Mouse (Mus musculus) bone marrow, adult 2 months (tissue): ENCODE data around the gene Sbf1. TPM values are rescaled to one million over a fixed set of nuclear protein-coding genes. Genes with fewer than 3 reads are reported as not detected.

Source experiments
- H3K27ac ChIP-seq: fragments of 200-500 bp; 2 replicates; pipeline ENCODE4 v1.5.1; 2012; ENCODE audit warnings: low read depth, mild to moderate bottlenecking, control low read depth, inconsistent platforms, low read length; ENCODE audit not compliant: control insufficient read depth, poor library complexity, insufficient read depth
- H3K4me1 ChIP-seq: fragments of 200-500 bp; 2 replicates; pipeline ENCODE4 v1.6.1; 2011; ENCODE audit warnings: low read length; ENCODE audit not compliant: control insufficient read depth, insufficient read depth
- H3K4me3 ChIP-seq: fragments of 200-500 bp; replicated peaks from 2 replicates; pipeline ENCODE3; 2011; ENCODE audit warnings: mild to moderate bottlenecking, low read depth, low read length, control low read depth; ENCODE audit not compliant: control insufficient read depth
- CTCF ChIP-seq: fragments of 200-500 bp; IDR thresholded peaks from 2 replicates; pipeline ENCODE4 v1.5.1; 2011; ENCODE audit warnings: low read length, control low read depth; ENCODE audit not compliant: control insufficient read depth, insufficient read depth
- POLR2A ChIP-seq: fragments of 200-500 bp; IDR thresholded peaks from 2 replicates; pipeline ENCODE4 v1.6.1; 2011; ENCODE audit warnings: low read depth, mild to moderate bottlenecking, control low read depth, low read length, borderline replicate concordance; ENCODE audit not compliant: control insufficient read depth
- WGBS: fragments of 180-500 bp; shearing (Covaris S2); methylation state at CpG from one replicate; pipeline ENCODE4 v1.1.7; 2018; 5-methylcytosine and 5-hydroxymethylcytosine counted together
- polyA plus RNA-seq: library from polyadenylated mRNA; stranded (reverse); fragments of >200 nt; gene quantifications from 2 replicates; pipeline ENCODE4 v1.2.4, GENCODE M21; 2011; ENCODE audit warnings: low replicate concordance; ENCODE audit not compliant: missing spikeins, insufficient read depth, insufficient read length

Gene Sbf1
- polyA plus RNA-seq, 1 experiment, result 160 TPM

GRCm38 (mm10) chr15:89285004-89285403 is 30.1 kb downstream of the Sbf1 start:
- H3K4me3 ChIP-seq, result no peak overlapping the region
- no peak for TF ChIP-seq CTCF
- TF ChIP-seq POLR2A, result no peak
- H3K4me1 ChIP-seq, result no peaks in the 10 kb centered on the region
- no peak overlapping the region for H3K27ac ChIP-seq

- Histone ChIP-seq H3K4me1 (no peaks in the 10 kb centered on the region), H3K4me3 (no peak overlapping the region), H3K27ac (no peak overlapping the region)
- TF ChIP-seq POLR2A (no peak), CTCF (no peak)
- WGBS, result 84% methylated on average over 2 of the region's 2 CpGs
These were observed 31.0 kb downstream of the Sbf1 start for GRCm38 (mm10) chr15:89284094-89284493.

GRCm38 (mm10) chr15:89282546-89282945 is 32.6 kb downstream of the Sbf1 start:
- no peaks in the 10 kb centered on the region for H3K4me1 ChIP-seq
- H3K27ac ChIP-seq, result no peak overlapping the region
- no peak overlapping the region for H3K4me3 ChIP-seq
- WGBS, result 92% methylated on average over 6 of the region's 6 CpGs
- TF ChIP-seq POLR2A (no peak), CTCF (no peak)

- Histone ChIP-seq H3K4me1 (no peaks in the 10 kb centered on the region), H3K27ac (no peak overlapping the region), H3K4me3 (no peak overlapping the region)
- TF ChIP-seq CTCF (no peak), POLR2A (no peak)
- WGBS, result 92% methylated on average over 4 of the region's 4 CpGs
These were observed 37.7 kb downstream of the Sbf1 start for GRCm38 (mm10) chr15:89277366-89277765.

GRCm38 (mm10) chr15:89275497-89275896 is 39.6 kb downstream of the Sbf1 start:
- Histone ChIP-seq H3K4me3 (no peak overlapping the region), H3K27ac (no peak overlapping the region), H3K4me1 (no peaks in the 10 kb centered on the region)
- 93% methylated on average over 3 of the region's 3 CpGs for WGBS
- TF ChIP-seq POLR2A, result no peak
- no peak for TF ChIP-seq CTCF

GRCm38 (mm10) chr15:89264485-89264884 is 50.6 kb downstream of the Sbf1 start:
- Histone ChIP-seq H3K4me1 (no peaks in the 10 kb centered on the region), H3K4me3 (no peak overlapping the region), H3K27ac (no peak overlapping the region)
- 89% methylated on average over 5 of the region's 5 CpGs for WGBS
- TF ChIP-seq POLR2A, result no peak
- TF ChIP-seq CTCF, result no peak

- WGBS, result 94% methylated on average over 5 of the region's 5 CpGs
- H3K4me1 ChIP-seq, result no peaks in the 10 kb centered on the region
- TF ChIP-seq POLR2A (no peak), CTCF (no peak)
- H3K4me3 ChIP-seq, result no peak overlapping the region
- H3K27ac ChIP-seq, result no peak overlapping the region
These were observed 56.1 kb downstream of the Sbf1 start for GRCm38 (mm10) chr15:89258997-89259396.

GRCm38 (mm10) chr15:89255330-89255729 is 59.8 kb downstream of the Sbf1 start:
- H3K27ac ChIP-seq, result no peak overlapping the region
- no peak overlapping the region for H3K4me3 ChIP-seq
- TF ChIP-seq CTCF, result no peak
- TF ChIP-seq POLR2A, result no peak
- H3K4me1 ChIP-seq, result no peaks in the 10 kb centered on the region
- 95% methylated on average over 4 of the region's 4 CpGs for WGBS

- no peak overlapping the region for H3K4me3 ChIP-seq
- H3K4me1 ChIP-seq, result no peaks in the 10 kb centered on the region
- TF ChIP-seq POLR2A (no peak), CTCF (no peak)
- 70% methylated on average over 6 of the region's 6 CpGs for WGBS
- H3K27ac ChIP-seq, result no peak overlapping the region
These were observed 66.0 kb downstream of the Sbf1 start for GRCm38 (mm10) chr15:89249063-89249462.
